Mouse (Mus musculus) naive thymus-derived CD4-positive, alpha-beta T cell, adult 5 months (primary cell): Measurements from ENCODE around the gene Ckap4. TPM values are rescaled to one million over a fixed set of nuclear protein-coding genes. Genes with fewer than 3 reads are reported as not detected.

Source experiments
- polyA plus RNA-seq: library from polyadenylated mRNA; unstranded; fragments of 100-300 nt; shearing (Covaris generic); gene quantifications from one replicate; pipeline ENCODE4 v1.2.1, GENCODE M21; 2017

Gene Ckap4
- polyA plus RNA-seq: 1.4 TPM

DNA sequence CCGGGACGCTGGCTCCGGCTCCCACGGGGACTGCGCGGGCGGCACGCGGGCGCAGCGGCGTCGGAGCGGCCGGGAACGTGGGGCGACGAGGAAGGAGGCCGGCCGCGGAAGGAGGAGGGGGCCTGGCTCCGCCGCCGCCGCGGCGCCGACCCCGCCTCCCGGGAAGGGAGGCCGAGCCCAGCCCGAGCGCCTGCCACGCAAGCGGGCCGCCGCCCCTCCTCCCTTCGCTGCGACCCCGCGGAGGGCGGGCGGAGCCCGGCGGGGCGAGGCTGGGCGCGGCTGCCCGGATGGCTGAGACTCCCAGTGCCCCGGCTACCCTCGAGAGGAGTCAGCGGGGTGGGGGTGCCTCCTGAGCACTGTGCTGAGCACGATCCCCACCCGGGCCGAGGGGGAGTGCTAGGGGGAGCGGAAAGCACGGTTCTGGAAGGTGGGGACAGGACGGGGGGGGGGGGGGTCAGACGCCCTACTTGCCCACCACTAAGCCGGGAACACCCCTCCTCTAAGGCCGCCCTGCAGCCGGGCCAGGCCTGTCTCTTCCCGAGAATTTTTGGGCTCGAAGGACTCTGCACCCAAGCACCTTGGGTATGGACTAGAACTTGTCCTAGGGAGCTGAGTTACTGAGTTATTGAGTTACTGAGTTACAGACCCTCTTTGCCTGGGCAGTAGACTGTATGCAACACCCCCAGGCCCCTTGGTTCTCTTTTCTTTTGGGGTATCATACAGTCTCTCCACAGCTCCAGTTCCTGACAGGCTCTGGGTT lies at the start of gene Ckap4:
Ckap4 (minus strand) TSS at position 151 of the 760 bp plus-strand sequence.

DNA sequence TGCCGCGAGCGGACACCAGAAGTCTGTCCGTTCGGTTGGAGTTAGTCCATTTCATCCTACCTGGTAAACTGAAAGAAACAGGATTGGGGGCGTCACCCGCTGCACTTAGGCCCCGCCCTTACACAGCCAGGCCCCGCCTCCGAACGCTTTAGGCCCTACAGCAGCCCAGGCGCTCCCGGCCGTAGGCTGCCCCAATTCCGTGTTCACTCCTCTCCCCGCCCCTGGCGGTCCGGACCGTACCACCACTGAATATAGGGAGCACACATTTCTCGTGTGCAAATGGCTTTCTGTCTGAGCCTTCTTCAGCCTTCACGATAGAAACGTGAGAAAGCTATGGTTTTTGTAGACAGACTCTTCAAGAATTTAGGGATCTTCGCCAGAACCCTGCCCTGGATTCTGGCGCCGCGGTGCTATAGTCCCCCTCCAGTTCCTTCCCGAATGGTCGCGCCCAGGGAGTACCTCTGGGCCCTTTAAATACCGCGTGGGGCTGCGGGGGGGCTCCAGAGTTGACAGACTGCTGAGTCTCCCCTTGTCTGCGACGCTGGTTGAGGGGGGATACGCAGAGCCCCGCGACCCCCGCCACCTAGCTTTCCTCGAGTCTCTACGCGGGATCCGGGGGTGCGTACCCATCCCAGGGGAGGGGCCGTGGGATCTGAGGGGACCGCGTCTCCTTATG lies 42.7 kb upstream of the Ckap4 start, which contains the start of gene Tcp11l2:
Tcp11l2 (plus strand) TSS at position 232 of the 676 bp plus-strand sequence.

Other genes starting within 250 kb of the Ckap4 start
- not detected for gene Nuak1, start 93.5 kb downstream of the Ckap4 start, polyA plus RNA-seq
- 805 TPM for gene Tcp11l2, start 42.6 kb upstream of the Ckap4 start, polyA plus RNA-seq
- gene Polr3b, start 88.2 kb upstream of the Ckap4 start, polyA plus RNA-seq: 39.4 TPM
- gene Rfx4, start 222.0 kb upstream of the Ckap4 start, polyA plus RNA-seq: not detected